Mouse (Mus musculus) bone marrow macrophage, adult 2 months (primary cell): ENCODE data around the gene Ntan1.

Source experiments
- CTCF ChIP-seq: IDR thresholded peaks from 2 replicates; pipeline ENCODE4 v1.5.1; 2012; ENCODE audit warnings: low read depth, mild to moderate bottlenecking, low read length, moderate library complexity
- POLR2A ChIP-seq: IDR thresholded peaks from 2 replicates; pipeline ENCODE4 v1.6.1; 2012; ENCODE audit warnings: mild to moderate bottlenecking, low read depth, low read length, borderline replicate concordance

GRCm38 (mm10) chr16:13780353-13781036 lies 38.1 kb upstream of the Ntan1 start, which contains the start of gene Rrn3:
- TF ChIP-seq CTCF = no peak
- TF ChIP-seq POLR2A = no peak
